Mouse (Mus musculus) spleen, adult 2 months (tissue): ENCODE results near the gene Ubxn10. TPM values are rescaled to one million over a fixed set of nuclear protein-coding genes. Genes with fewer than 3 reads are reported as not detected.

Experiments
- DNase-seq, 2 experiments: peaks; one replicate each; pipeline versions ENCODE4 v3.0.0 to v3.0.0-alpha.2; 2012 to 2021; ENCODE audit warnings: low spot score in 2 of 2, low read depth in 1 of 2
- H3K27ac ChIP-seq: fragments of 200-500 bp; 2 replicates; pipeline ENCODE4 v1.5.1; 2012; ENCODE audit warnings: low read length, inconsistent platforms; ENCODE audit not compliant: insufficient read depth
- H3K27me3 ChIP-seq: fragments of 200-500 bp; 2 replicates; pipeline ENCODE4 v1.6.1; 2012; ENCODE audit warnings: mild to moderate bottlenecking, moderate library complexity, low read length, inconsistent platforms; ENCODE audit not compliant: control insufficient read depth, insufficient read depth
- H3K36me3 ChIP-seq: fragments of 200-500 bp; 2 replicates; pipeline ENCODE4 v1.6.1; 2012; ENCODE audit warnings: mild to moderate bottlenecking, low read length, inconsistent platforms; ENCODE audit not compliant: control insufficient read depth, insufficient read depth
- H3K4me1 ChIP-seq: fragments of 200-500 bp; 2 replicates; pipeline ENCODE4 v1.6.1; 2011; ENCODE audit warnings: inconsistent platforms; ENCODE audit not compliant: control insufficient read depth, insufficient read depth, insufficient read length
- H3K4me3 ChIP-seq: fragments of 200-500 bp; 2 replicates; pipeline ENCODE4 v1.5.1; 2011; ENCODE audit warnings: mild to moderate bottlenecking, inconsistent platforms; ENCODE audit not compliant: insufficient read depth, insufficient read length; ENCODE audit errors: extremely low read depth
- CTCF ChIP-seq: fragments of 200-500 bp; IDR thresholded peaks from 2 replicates; pipeline ENCODE4 v1.5.1; 2011; ENCODE audit warnings: mild to moderate bottlenecking, inconsistent platforms; ENCODE audit not compliant: insufficient read depth, insufficient read length, insufficient replicate concordance; ENCODE audit errors: extremely low read depth
- POLR2A ChIP-seq: fragments of 200-500 bp; IDR thresholded peaks from 2 replicates; pipeline ENCODE4 v1.6.1; 2011; ENCODE audit warnings: low read depth, low read length, inconsistent platforms
- WGBS: fragments of 180-500 bp; shearing (Covaris S2); methylation state at CpG from one replicate; pipeline ENCODE4 v1.1.7; 2018; 5-methylcytosine and 5-hydroxymethylcytosine counted together
- polyA plus RNA-seq: library from polyadenylated mRNA; depleted of rRNA; stranded (reverse); fragments of >200 nt; gene quantifications from 2 replicates; pipeline ENCODE4 v1.2.3, GENCODE M21; 2012; rRNA removed

The Ubxn10 gene
- 0.21 and 0.29 TPM in 2 replicates for polyA plus RNA-seq

DNA sequence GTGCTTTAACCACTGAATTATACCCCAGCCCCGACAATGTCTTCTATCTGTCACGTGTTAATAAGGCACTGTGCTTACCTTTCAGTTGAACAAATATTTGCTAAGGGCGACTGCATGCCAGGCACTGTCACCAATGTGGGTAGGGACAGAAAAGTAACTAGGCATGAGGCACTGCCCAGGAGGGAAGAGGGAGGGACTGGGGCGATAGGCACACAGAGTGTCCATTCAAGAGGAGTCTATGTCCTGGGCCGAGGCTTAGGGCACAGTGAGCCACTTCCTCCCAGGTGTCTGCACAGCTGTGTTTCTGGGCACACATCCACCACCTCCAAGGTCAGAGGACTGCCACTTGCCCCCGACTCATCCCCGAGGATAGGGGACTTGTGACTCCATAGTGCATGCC, at the start of gene Ubxn10:
Gene Ubxn10, minus strand, starts transcription at position 137 of the 400 bp plus-strand sequence.
- no peak within 1 kb of the TSS for H3K27ac ChIP-seq
- no peaks in the 10 kb centered on the region for H3K36me3 ChIP-seq
- DNase-seq, result no peak
- WGBS, result 57% methylated on average over 7 of the region's 7 CpGs
- no peaks in the 10 kb centered on the region for H3K4me1 ChIP-seq
- H3K27me3 ChIP-seq, result no peaks in the 10 kb centered on the region; the same call in 1 of the 2 replicates
- no peak within 1 kb of the TSS for H3K4me3 ChIP-seq
- TF ChIP-seq CTCF (no peak), POLR2A (no peak)

DNA sequence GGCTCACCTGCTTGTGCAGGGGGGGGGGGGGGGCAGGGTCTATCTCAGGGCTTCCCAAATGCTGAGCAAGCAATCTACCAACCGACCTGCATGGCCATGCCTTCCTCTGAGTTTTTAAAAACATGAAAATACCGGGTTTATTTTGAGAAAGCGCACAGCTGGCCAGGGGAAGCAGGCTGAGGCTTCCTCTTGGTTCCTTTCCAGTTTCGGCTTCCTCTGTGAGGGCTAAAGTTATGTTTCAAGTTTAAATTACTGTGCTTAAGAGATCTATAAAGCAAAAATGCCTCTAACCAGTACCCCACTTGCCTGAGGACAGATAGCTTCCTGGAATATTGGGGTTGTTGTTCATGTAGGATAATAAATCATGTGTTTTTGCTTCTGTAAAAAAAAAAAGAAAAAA, 49.2 kb upstream of the Ubxn10 start:
- no peak overlapping the region for H3K27ac ChIP-seq
- no peak for DNase-seq
- H3K4me1 ChIP-seq, result no peaks in the 10 kb centered on the region
- 0% methylated on average over 4 of the region's 4 CpGs for whole genome bisulfite sequencing
- no peak for TF ChIP-seq CTCF
- H3K36me3 ChIP-seq, result no peaks in the 10 kb centered on the region
- H3K27me3 ChIP-seq, result no peaks in the 10 kb centered on the region
- no peak overlapping the region for H3K4me3 ChIP-seq

DNA sequence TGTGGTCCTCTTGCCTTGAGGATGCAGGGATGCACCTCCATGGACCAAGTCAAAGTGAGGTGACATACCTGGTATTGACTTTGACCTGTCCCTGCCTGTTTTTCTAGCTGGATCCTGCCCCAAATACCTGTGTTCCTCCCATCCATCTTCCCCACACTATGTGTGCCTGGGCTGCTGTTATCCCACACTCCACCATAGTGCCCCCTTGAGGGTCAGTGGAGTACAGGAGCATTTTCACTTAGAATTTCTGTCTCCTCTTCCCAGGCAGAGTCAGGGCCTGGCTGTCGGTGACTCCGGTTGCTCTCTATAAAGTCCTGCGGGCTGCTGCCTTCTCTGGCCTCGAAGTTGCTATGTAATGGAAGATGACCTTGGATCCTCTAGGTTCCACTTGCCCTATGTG, 48.8 kb upstream of the Ubxn10 start:
- H3K4me3 ChIP-seq, result no peak overlapping the region
- H3K4me1 ChIP-seq, result no peaks in the 10 kb centered on the region
- H3K36me3 ChIP-seq, result no peaks in the 10 kb centered on the region
- DNase-seq, result no peak
- no peak for TF ChIP-seq POLR2A
- TF ChIP-seq CTCF, result no peak
- no peak overlapping the region for H3K27ac ChIP-seq
- 29% methylated on average over 4 of the region's 4 CpGs for WGBS
- H3K27me3 ChIP-seq, result no peaks in the 10 kb centered on the region

DNA sequence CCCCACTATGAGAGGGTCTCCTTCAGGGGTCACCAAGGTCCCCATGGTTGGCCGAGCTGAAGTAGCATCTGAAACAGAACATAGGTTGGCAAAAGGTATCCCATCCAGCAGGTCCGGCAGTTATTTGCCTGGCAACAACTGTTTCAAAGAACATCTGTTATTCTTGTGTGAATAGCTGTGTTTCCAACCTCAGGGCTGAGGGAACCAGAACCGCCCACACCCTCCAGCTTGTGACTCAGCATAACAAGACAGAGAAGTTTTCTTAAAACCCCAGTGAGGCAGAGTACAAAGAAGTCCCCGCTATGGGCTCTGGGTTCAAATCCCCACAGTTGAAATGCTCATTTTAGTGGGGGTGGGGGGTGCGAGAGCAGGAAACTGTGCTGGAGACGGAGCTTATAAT, 45.1 kb upstream of the Ubxn10 start:
- no peak for DNase-seq
- TF ChIP-seq CTCF, result no peak
- no peak for TF ChIP-seq POLR2A
- H3K36me3 ChIP-seq, result no peaks in the 10 kb centered on the region
- no peaks in the 10 kb centered on the region for H3K27me3 ChIP-seq
- no peak overlapping the region for H3K4me3 ChIP-seq
- 76% methylated on average over 6 of the region's 6 CpGs for WGBS
- no peaks in the 10 kb centered on the region for H3K4me1 ChIP-seq
- H3K27ac ChIP-seq, result no peak overlapping the region

DNA sequence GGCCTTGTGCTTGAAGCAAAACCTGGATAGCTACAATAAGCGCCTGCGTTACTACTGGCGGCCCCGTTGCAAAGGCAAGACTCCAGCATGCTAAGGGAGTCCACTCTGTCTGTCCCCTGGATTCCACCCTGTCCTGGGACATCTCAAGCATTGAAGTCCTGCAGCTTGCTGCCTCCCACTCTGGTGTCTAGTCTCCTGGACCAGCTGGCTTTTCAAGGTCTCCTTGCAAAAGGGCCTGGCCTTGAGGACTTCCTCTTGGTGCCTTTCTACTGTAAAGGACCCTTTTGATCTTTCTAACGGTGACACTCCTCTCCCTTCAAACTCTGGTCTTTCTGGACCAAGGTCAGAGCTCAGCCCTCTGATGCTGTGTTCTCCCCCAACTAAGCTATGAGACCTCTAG, 43.3 kb upstream of the Ubxn10 start:
- H3K4me3 ChIP-seq, result no peak overlapping the region
- TF ChIP-seq POLR2A (no peak), CTCF (no peak)
- no peak overlapping the region for H3K27ac ChIP-seq
- H3K4me1 ChIP-seq, result no peaks in the 10 kb centered on the region
- H3K36me3 ChIP-seq, result no peaks in the 10 kb centered on the region
- no peaks in the 10 kb centered on the region for H3K27me3 ChIP-seq
- DNase-seq, result no peak
- 83% methylated on average over 5 of the region's 5 CpGs for WGBS

DNA sequence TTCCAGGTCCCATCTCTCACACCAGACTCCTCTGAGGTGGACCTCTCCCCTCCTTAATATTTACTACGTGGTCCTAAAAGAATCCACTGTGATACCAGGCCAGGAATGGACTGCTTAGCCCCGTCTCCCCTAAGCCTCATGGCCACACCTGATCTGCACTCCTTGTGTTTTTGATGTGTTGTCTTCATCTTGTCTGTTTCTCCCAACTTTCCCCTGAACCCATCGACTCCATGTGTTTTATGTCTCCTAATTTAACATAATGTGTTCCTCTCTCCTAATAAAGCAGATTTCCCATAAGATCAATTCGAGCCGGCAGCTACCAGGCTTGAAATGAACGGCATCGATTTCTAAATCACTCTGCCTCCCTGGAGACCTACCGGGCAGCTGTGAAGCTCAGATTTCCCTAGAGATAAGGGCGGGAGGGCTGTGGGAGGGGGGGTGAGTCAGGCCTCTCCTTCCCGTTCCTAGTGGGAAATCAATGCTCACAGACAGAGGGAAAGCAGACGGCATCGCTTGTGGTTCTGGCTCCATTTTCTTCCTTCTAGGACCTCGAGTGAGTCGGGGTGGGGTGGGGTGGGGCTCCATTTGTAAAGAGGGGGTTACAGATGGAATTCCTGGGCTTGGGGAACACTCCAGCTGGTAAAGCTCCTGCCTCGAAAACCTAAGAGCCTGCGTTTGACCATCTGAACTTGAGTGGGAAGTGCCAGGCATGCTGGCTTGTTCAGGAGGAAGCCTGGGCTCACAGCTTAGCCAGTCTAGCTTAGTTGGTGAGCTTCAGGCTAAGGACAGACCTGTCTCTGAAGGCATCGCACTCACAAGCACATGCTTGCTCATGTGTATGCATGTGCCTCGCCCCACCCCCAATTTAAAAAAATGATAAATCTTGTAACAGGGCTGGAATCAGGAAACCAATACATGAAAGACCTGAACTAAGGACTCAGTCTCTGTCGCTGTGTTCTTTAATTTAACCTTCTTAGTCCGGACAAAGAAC, 40.7 kb upstream of the Ubxn10 start:
- no peak for DNase-seq
- no peaks in the 10 kb centered on the region for H3K27me3 ChIP-seq
- no peak for TF ChIP-seq CTCF
- H3K4me1 ChIP-seq, result no peaks in the 10 kb centered on the region
- no peak overlapping the region for H3K4me3 ChIP-seq
- no peaks in the 10 kb centered on the region for H3K36me3 ChIP-seq
- 41% methylated on average over 20 of the region's 20 CpGs for WGBS
- H3K27ac ChIP-seq, result no peak overlapping the region

DNA sequence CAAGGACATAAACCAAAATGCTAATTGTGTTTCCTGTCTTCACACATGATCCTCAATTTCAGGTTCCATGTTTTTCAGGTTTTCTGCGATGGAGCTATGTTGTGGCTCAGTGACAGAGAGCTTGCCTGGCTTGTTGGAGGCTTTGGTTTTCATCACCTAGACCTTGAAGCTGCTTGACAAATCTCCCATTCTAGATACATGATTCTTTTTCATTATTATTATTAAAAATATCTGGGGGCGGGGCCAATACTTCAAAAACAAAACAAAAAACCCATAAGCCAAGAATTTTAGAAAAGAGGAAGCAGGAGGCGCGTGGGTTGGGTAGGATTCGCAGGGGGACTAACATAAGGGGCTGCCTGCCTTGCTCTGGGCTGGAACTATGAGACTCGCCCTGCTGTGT, 38.5 kb upstream of the Ubxn10 start, which contains the start of gene Pla2g2d:
Gene Pla2g2d, plus strand, starts transcription at position 301 of the 400 bp plus-strand sequence.
- Histone ChIP-seq H3K4me1 (no peaks in the 10 kb centered on the region), H3K27ac (no peak within 1 kb of the TSS), H3K4me3 (no peak within 1 kb of the TSS), H3K27me3 (no peaks in the 10 kb centered on the region), H3K36me3 (no peaks in the 10 kb centered on the region)
- 50% methylated on average over 6 of the region's 6 CpGs for WGBS
- TF ChIP-seq CTCF (no peak), POLR2A (no peak)
- no peak for DNase-seq
